Mouse (Mus musculus) Muller cell, postnatal 12 days (primary cell): ENCODE results near the gene Kif1b.

Experiments used
- DNase-seq: peaks from one replicate; pipeline ENCODE4 v3.0.0-alpha.2; 2015; ENCODE audit errors: inconsistent ontology term

The Kif1b gene

DNA sequence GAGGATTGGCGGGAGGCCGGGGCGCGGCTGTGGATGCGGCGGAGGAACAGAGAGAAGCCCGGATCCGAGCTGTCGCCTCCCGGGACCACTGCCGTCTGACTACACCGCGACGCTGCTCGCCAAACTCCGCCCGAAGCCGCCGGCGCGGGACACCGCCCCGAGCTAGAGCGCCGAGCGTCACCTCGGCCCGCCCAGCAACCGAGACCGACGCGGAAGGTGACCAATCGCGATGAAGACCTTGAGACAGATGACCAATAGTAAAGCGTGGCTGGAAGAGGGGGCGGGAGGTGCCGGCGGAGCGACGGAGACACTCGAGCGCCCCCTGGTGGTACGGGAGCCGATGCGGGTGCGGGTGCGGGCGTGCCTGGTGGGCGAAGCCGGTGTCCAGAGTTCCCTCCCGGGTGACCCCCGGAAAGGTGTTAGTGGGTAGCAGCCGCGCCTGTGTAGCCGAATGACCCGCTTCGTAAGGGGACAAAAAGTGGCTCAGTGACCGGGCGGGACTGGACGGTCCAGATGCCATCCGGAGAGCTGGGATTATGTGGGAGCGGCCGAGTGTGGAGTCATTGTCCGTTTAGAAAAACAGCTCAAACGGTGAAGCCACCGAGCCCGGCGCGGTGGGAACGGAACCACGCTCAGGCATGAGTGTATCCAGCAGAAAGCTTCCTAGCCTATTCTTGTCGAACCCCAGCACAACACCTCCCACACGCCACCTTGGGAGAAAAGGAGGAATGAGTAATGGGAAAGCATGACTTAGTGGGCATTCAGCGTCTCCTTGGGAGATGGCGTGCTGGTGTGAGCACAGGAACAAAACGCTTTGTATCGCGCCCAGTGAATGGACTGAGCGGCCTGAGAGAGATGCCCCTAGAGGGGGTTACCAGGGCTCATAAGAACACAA lies at the start of gene Kif1b:
Gene Kif1b, minus strand, starts transcription at position 98 of the 895 bp plus-strand sequence.
- peak; percentile 98 for DNase-seq

DNA sequence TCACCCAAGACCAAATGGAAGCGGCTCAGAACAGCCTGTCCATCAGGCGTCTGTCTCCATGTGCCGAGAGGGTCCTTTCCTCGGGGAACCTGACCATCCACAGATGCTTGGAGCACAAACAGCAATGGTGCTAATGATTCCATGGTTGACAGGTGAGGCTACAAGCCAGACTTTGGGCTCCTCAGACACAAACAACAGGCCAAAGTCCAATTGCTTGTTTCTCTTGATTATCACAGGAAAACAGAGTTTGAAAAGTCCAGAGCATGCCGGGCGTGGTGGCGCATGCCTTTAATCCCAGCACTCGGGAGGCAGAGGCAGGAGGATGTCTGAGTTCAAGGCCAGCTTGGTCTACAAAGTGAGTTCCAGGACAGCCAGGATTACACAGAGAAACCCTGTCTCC lies 47.2 kb upstream of the Kif1b start:
- no peak for DNase-seq

DNA sequence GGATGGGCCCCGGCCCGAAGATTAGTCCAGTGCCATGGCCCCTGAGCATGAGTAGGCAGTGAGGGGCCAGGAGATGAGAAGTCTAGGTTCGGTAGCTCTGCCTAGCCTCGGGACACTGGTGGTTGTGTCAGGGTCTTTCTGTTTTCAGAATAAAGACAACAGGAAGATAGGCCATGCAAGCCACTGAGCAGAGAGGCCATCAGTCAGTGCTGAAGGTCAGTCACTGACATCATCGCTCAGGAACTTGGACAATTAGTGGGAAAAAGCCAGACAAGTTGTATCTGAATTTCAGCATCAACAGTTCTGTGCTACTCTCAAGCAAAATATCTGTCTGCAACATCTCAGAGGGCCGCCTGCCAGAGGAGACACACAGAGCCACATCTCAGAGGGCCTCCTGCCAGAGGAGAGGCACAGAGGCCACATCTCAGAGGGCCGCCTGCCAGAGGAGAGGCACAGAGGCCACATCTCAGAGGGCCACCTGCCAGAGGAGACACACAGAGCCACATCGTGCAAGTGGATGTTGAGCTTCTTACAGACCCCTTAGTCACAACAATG lies 44.2 kb upstream of the Kif1b start:
- DNase-seq = no peak

DNA sequence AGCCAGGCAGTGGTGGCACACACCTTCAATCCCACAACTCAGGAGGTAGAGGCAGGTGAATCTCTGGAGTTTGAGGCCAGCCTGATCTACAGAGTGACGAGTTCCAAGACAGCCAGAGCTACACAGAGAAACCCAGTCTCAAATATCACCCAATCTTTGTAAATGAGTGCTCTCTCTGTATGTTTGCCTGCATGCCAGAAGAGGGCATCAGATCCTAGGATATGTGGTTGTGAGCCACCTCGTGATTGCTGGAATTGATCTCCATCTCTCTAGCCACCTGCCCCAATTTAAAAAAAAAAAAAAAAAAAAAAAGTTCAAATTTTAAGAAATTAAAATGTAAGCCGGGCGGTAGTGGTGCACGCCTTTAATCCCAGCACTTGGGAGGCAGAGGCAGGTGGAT lies 41.5 kb upstream of the Kif1b start:
- DNase-seq = no peak

DNA sequence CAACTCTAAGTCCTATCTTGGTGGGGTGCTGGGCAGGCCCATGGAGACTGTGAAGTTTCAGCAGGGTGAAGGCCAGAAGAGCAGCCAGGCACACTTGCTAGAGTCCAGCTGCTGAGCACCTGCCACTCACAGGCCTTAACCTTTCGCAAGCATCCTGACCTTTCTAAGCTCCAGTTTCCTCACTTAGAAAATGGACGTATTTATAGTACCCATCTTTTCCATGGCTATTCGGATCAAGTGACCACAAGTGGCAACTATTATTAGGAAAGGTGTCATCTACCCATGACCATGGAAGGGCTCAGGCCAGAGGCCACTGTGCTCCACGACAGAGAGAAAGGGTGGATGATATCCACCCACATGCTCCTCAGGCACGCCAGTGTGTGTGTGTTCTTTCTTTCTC lies 38.4 kb upstream of the Kif1b start:
- DNase-seq = no peak

DNA sequence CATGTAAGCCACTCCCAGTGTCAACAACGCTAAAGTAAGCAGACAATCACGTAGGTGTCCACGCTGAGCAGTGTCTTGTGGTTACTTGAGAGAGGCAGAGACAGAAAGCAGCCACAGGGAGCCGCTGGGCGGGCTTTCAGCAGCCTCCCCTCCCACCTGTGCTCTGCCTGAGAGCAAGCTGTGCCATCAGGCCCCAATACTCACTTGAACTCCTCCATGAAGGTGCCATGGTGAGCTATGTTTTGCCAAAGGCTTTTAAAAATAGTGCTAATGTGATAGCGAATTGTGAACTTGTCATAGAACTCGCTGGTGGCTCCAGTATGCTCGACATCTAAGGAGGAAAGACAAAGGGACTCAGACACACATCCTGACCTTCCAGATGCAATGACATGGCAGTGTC lies 36.8 kb upstream of the Kif1b start:
- DNase-seq = no peak

DNA sequence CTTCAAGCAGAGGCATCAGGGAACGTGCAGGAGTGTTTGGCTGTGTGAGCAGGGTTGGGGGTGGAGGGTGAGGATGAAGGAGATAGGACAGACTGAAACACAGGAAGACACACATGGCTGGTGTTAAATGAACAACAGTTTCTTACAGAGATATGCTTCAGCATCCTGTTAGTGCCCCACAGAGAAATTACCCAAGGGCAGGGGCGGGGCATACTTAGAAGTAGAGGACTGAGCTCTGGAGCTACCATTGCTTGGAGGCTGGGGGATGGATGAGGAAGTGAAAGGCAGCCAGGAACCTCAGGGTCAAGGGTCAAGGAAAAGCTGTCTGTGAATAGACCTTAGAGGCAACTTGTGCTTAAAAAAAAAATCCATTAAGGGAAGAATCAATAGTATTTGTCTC lies 33.2 kb upstream of the Kif1b start:
- no peak for DNase-seq

DNA sequence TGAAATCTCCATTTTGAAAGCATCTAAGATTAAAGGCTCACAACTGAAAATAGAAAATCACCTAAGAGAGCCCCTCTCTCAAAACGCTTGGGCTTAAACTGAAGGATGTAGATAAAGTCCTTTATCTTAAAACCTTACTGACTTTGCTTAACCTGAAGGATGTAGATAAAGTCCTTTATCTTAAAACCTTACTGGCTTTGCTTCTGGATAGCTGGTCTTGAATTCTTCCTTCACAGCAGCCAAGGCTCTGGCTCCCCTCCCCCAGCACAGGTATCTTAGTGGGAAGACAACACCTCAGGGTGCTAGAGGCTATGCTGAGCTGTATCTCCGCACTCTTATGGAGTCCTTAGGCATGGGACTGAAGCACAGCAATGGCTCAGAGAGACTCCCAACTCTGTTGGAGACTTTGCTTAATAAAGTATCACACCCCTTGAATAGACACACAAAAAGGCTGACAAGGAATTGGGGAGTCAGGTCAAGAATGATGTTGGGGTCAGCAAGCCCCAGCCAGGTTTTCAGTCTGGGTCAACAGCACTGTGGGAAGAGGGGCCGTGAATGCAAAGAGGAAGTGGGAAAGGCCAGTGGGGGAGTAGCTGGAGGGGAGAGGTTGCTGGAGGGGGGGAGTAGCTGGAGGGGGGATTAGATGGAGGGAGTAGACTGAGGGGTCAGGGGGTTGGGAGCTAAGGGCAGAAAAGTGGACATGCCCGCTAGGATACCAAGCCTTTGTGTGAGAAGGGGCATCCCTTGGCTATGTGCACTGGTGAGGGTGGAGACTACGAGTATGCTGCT lies 32.1 kb upstream of the Kif1b start:
- no peak for DNase-seq

DNA sequence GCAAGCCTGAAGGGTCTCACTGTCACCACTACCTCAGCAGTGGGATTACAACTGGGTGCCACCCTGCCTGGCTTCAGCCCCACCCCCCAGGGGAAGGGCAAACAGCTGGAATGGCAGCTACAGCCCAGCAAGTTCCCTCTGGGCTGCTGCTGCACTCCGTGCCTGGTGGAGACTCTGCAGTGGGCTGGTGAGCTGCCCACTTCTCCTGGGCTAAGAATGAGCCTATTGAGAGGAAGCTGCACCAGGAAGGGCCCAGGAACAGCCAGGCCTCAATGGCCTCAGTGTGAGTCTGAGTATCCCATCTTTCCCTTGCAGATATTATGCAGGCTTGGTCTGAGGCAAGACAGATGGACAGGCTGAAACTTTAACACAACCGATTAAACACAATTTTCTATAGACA lies 30.6 kb upstream of the Kif1b start:
- no peak for DNase-seq

DNA sequence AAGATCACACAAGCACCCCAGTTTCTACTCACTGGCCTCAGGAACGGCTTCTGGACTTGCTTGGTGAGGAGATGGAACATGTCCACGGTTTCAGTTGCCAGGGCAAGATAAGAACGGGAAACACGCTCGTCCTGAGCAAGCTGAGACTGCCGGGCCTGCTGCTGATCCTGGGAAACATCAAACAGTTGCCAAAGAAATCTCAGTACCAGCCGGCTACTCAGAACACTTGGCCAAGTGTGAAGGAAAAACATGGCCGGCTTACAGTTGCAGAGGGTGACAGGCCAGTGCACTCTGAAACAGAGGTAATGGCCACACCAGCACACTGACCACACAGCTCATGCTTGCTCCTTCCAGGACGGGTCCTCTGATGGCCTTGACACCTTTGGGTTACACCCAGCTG lies 29.9 kb upstream of the Kif1b start:
- DNase-seq = no peak

DNA sequence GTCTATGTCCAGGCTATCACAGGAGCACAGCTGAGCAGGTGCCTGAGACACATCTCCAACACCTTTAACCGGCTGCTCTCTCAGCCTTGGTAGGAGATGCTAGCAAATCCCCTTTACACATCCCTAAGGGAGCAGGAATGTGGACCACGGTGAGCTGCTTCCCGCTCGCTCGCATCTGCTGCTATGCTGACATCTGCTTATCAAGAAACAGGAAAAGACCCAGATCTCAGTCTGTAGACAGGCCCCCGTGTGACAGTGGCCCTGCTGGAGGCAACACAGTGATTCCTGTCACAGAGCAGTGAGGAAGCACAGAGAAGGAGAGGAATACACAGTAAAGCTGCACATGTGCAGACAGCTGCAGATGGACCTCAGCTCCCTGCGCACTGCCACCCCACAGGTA lies 28.8 kb upstream of the Kif1b start:
- no peak for DNase-seq

DNA sequence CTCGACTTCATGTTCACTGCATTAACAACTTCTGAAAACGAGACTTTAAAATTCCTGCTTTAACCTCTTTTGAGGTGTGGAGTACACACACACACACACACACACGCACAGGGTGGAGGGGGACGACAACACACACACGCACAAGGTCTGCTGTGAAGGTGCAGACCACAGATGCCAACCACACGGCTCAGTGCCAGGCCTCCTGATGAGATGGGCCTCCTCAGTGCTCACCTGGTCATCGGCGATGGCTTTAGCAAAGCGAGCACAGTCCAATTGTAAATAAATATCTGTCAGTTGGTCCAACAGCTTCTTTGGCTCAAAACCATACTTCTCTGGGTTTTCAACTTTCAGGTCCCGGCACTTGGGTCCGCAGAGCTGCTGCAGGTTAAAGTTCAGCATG lies 27.4 kb upstream of the Kif1b start:
- DNase-seq = no peak

DNA sequence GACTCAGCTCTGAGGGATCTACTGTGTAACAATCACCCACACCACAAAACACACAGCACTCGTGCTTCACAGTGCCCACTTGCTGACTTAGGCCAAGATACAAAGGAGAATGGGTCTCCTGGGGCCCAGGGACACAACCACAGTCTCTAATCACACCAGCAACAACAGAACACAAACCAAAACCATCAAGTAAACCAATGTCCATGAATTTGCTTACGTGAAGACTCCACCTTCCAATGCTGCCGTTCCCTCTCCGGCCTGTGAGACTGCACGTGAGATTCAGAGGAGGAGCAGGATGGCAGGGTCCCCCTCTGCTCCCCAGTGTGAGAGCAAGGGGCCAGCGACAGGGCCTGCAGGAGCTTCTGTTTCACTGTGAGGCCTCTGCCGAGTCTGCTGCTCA lies 25.2 kb upstream of the Kif1b start:
- no peak for DNase-seq

DNA sequence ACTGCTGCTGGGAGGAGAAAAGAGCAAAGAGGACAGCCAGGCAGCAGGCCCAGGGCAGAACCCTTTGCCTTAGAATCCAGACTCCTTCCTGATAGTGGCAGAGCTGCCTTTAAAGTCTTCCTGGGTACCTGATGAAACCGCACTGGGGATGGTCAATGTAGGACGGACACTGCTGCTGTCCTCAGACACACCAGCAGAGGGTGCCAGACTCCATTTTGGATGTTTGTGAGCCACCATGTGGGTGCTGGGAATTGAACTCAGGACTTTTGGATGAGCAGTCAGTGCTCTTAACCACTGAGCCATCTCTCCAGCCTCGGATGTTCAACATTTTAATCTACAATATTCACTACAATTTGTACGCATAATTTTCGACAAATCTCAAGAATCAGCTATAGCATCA lies 23.0 kb upstream of the Kif1b start:
- DNase-seq = no peak

DNA sequence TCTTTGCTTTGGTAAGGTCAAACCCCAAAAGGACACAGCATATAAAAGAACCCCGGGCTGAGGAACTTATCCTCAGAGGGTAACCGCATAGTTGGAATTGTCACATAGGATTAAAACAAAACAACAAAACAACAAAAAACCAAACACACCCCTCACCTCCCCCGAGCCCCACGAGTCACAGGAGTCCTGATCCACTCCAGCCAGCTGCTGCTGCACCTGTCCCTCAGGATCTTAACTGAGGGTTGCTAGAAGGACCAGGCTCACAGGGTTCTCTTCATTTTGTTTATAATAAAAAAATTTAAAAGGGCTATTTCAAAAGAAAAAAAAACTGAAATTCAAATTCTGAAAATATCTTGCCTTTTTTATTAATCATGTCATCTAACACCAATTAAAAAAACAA lies 21.2 kb upstream of the Kif1b start:
- DNase-seq = no peak

DNA sequence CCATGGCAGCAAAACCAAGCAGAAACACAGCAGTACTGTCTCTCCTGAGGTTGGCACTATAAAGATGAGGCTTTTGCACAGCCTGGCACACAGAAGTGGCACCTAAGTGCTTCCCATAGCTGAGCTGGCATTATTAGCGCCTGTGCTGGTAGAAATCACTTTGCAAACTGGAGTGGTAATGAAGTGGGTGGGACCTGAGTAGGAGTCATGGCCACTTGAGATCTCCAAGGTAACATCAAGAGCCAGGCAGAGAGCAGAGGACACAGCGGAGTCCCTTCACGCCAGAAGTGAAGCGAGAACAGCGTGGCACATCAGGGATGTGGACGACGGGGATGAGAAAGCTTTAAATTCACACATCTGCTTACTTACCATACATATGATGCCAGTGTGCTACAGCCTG lies 19.8 kb upstream of the Kif1b start:
- DNase-seq = no peak

DNA sequence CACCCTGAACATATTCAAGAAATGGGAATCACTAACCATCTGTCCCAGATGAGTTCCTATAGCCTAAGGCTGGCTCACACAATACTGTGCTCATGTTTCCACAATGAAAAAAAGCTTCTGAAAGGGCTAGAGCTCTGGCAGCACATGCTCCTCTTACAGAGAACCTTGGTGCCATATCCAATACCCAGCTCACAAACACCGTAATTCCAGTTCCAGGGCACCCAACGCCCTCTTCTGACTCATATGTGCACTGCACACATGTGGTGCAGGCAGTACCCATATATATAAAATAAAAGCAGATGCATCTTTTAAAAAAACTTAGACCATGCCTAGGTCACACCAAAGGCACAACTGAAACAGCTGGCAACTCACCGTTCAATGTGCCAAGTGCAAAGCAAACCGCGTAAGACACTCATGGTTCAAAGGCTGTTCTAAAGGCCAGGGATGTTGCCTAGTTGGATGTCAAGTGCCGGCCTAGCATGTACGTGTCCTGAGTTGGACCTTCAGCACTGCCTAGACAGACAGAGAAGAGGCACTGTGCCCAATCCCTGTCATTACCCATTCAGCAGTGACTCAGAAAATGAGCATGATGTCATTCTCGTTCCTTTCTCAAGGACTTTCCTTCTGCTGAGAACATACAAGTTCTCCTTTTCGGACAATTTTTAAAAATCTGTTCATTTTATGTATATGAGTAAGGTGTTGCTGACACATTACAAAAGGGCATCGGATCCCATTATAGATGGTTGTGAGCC lies 18.1 kb upstream of the Kif1b start:
- peak; percentile 29 for DNase-seq

DNA sequence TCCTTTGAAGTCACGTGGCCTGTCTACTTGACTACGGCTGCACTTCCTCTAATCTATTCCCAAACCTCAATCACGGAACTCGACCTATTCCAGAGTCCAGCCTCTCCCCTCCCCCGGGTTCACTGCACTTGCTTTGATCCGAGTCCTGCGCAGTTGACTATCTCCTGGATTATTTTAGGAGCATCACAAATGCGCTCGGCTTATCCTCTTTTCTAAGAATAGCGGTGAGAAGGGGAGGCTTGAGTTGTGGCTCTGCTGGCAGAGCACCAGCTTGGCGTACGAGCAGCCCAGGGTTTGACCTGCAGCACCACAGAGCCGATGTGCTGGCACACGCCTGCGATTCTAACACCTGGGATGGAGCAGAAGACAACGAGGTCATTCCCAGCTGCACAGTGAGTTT lies 16.2 kb upstream of the Kif1b start:
- no peak for DNase-seq

DNA sequence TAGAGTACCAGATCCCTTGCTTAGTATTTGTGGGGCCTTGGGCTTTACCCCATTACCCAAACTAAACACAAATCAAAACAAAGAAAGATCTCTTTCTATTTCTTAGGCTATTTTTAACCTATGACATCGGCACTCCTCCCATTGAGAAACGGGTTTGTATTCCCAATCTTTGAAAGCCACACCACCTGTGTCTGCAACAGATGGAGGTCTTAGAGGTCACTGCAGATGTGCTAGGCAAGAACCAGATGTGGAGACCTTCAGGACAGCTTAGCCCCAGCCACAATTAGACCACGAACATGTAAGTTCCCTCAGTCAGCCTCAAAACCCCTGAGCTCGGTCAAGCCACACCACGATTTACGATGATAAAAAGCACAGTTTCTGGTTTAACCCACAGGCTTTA lies 15.2 kb upstream of the Kif1b start:
- no peak for DNase-seq

DNA sequence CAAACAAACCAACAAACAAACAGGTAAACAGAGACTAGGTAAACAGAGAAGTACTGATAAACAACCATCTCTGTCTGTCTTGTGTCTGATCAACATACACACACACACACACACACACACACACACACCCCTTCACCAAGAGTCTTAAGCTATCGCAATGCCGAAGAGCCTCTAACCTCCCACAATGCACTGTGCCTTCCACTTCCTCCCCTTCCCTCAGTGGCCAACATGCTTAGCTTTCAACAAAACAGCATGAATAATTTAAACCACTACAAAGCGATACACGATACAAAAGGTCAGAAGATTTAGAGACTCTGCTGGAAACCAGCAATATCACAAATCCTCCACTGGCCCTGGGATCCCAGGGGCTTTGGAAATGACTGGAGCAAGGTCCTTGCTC lies 14.8 kb upstream of the Kif1b start:
- DNase-seq = no peak

DNA sequence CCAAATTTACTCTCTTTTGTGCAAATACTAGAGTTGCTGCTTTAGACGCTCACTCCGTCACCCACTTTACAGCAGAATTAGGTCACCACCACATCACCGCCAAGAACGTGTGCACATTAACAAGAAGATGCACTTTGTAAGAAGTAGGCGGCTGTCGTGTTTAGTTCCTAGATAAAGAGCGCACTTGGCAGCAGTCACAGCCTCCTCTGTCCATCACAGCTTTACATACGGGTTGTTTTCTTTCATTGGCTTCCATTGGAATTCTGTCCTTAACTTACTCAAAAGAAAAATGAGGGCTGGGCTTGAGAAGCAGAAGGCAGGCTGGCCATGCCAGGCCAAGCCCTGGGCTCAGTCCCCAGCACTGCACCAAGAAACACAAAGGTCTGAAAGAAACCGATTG lies 11.6 kb upstream of the Kif1b start:
- peak; percentile 52 for DNase-seq

DNA sequence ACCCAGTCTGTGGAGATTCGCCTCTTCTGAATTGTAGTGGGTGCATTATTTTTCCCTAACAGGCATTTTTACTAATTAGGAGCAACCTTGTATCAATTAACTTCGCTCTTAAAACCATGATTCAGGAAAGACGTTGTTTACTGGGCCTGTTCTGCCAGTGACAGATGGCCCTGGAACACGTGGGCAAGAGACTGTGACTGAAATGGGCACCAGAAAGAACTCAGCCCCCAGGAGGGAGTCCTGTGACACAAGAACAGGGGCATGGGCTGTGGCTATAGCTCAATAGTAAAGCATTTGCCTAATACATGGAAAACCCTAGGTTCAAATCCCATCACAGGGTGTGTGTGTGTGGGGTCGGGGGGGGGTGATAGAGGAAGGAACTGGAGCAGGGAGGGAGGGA lies 9.9 kb upstream of the Kif1b start:
- DNase-seq = no peak
